Mouse (Mus musculus): ENCODE measurements around the gene Inhbe.

GRCm38 (mm10) chr10:127368273-127368672 is 14.1 kb upstream of the Inhbe start:
- TF ChIP-seq CHD2 (IDR thresholded peaks at IDR 0.05; ENCODE audit: low read depth, low read length), result no peak
- no peak for TF ChIP-seq ZNF384 (IDR thresholded peaks at IDR 0.05; ENCODE audit: low read depth, low read length)
- no peak for TF ChIP-seq ZC3H11A (IDR thresholded peaks at IDR 0.05; ENCODE audit: borderline replicate concordance, low read depth, low read length)
- no peak for TF ChIP-seq MAFK (IDR thresholded peaks at IDR 0.05; ENCODE audit: insufficient read depth, low read depth, low read length)
